Mouse (Mus musculus) cerebellum, adult 9-11 months (tissue): ENCODE measurements around the gene Gm21095.
"Not testable (repeated sequence)": the region's sequence is repeated elsewhere in the genome, so short reads cannot be mapped to it uniquely, and the experiment has no call there.

Source experiments
- DNase-seq: peaks from one replicate; pipeline ENCODE4 v3.0.0; 2022

Gm21095 gene

DNA sequence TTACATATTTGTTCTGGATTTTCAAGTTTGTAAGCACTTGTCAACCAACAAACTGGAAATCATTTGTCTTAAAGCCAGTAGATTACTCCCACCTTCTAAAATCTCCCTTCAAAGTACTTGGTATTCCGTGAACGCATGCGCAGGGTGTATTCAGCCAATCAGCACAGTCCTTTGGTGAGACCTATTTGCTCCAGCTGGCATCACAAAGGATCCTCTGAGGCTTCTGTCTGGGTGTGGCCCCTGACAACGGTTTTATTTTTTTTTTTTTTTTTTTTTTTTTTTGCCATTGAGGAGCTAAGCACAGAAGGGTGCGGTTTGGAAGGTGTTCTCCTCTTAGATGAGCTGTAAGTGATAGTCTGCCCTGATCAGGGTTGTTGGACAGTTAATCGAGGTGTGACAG lies at the start of gene Gm21095:
Gene Gm21095, plus strand, starts transcription at position 301 of the 400 bp plus-strand sequence.
- not testable (repeated sequence) for DNase-seq
